8 mouse cellular contexts compared by ENCODE assay signal in the genomic region with DNA sequence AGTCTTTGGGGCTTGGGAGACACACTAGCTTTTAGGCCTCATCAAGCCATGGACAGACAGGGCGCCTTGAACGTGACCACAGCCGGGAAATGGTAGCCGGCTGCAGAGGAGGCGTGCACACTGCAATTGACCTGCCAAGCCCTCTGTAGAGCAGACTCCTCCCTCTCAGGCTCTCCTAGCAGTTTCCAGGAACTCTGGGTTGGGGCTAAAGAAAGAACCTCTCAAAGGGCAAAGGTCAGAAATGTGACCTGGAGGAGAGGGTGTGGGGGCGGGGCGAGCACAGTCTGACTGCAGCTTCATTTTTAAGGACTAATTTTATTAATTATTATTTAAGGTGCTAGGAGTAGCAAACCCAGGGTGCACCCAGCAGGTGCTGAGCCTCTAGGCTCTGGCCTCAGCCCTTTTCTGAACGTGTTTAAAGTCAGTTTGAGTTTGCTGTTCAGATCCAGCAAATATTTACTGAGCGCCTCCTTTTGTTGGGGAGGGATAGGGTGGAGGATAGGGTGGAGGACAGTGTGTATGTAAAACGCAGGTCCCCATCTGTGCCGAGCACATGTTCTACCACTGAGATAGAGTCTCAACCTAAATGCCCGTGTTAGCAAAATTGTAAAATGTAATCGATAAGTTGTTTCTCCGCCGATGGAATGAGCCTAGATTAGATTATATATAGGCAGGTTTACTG. TPM values are rescaled to one million over a fixed set of nuclear protein-coding genes. Genes with fewer than 3 reads are reported as not detected.
DNase-seq lines count a peak whose midpoint lies in the region; ATAC-seq and TF ChIP-seq lines count a peak whose summit lies in the region.

No protein-coding gene starts in this region.

- no peak for TF ChIP-seq CTCF in heart, adult 2 months (IDR thresholded peaks at IDR 0.05)
- TF ChIP-seq CTCF in liver, postnatal 0 days (IDR thresholded peaks at IDR 0.05; ENCODE audit: low read depth): no peak

- H3K9me3 ChIP-seq in heart, embryonic 12.5 days (replicated peaks): no peaks in the 10 kb centered on the region; the same call in 1 of the 2 replicates
- H3K9me3 ChIP-seq in liver, postnatal 0 days (ENCODE audit: low read length): no peaks in the 10 kb centered on the region

- H3K79me2 ChIP-seq in heart, adult 2 months (replicated peaks; ENCODE audit: control insufficient read depth, insufficient read depth, low read length): no peaks in the 10 kb centered on the region

- H3K27me3 ChIP-seq in heart, embryonic 12.5 days (replicated peaks): no peaks in the 10 kb centered on the region
- no peaks in the 10 kb centered on the region for H3K27me3 ChIP-seq in heart, adult 2 months (ENCODE audit: control insufficient read depth, insufficient read depth, low read length)
- H3K27me3 ChIP-seq in liver, postnatal 0 days (ENCODE audit: insufficient read depth, low read length): no peaks in the 10 kb centered on the region

- no peak for TF ChIP-seq POLR2A in heart, adult 2 months (IDR thresholded peaks at IDR 0.05; ENCODE audit: insufficient read depth, low read depth, low read length)

- H3K4me3 ChIP-seq in heart, embryonic 12.5 days: no peak overlapping the region
- no peak overlapping the region for H3K4me3 ChIP-seq in heart, adult 2 months
- no peak overlapping the region for H3K4me3 ChIP-seq in liver, postnatal 0 days (ENCODE audit: low read depth, low read length)

- DNase-seq in heart, adult 2 months: no peak
- peak; percentile 11 for DNase-seq in c-Kit-negative CD71-positive TER-119-positive erythroid progenitor cells, embryonic 14.5 days (ENCODE audit: low read depth, low spot score)
- peak; percentile 91 for DNase-seq in kidney, adult 9 months
- DNase-seq in liver, postnatal 0 days: peak; percentile 56
- DNase-seq in cerebellum, adult 11 months: no peak
- DNase-seq in thymus, postnatal 14 days: no peak
- DNase-seq in frontal cortex, adult 2 months (ENCODE audit: extremely low spot score in 1 of 2, low spot score in 1 of 2): no peak

- WGBS in heart, embryonic 12.5 days: 41% methylated on average over 15 of the region's 15 CpGs
- WGBS in heart, adult 2 months: 61% methylated on average over 15 of the region's 15 CpGs
- 50% methylated on average over 15 of the region's 15 CpGs for WGBS in liver, postnatal 0 days (ENCODE audit: insufficient replicate concordance)

- no peak overlapping the region for H3K27ac ChIP-seq in heart, embryonic 12.5 days (ENCODE audit: poor library complexity, severe bottlenecking)
- H3K27ac ChIP-seq in heart, adult 2 months: no peak overlapping the region
- H3K27ac ChIP-seq in liver, postnatal 0 days (ENCODE audit: low read depth): peak overlapping the region; percentile 71

- ATAC-seq in heart, embryonic 12.5 days (ENCODE audit: insufficient number of reproducible peaks, low FRiP score): peak; percentile 81; the same call in 1 of the 2 replicates
- peak; percentile 73 for ATAC-seq in liver, postnatal 0 days

- peaks cover 16% of the 10 kb centered on the region for H3K4me1 ChIP-seq in heart, embryonic 12.5 days (replicated peaks)
- no peaks in the 10 kb centered on the region for H3K4me1 ChIP-seq in heart, adult 2 months (ENCODE audit: control insufficient read depth, insufficient read depth, low read length)
- H3K4me1 ChIP-seq in liver, postnatal 0 days (ENCODE audit: insufficient read depth): peaks cover 5% of the 10 kb centered on the region

- H3K9ac ChIP-seq in heart, embryonic 12.5 days: no peak overlapping the region
- H3K9ac ChIP-seq in heart, adult 2 months (ENCODE audit: low read depth, low read length): no peak overlapping the region
- no peak overlapping the region for H3K9ac ChIP-seq in liver, postnatal 0 days (replicated peaks)

- intact Hi-C loops in heart, adult 2 months (cut with DNase I): no loop called here

- no peak for TF ChIP-seq EP300 in heart, adult 2 months (IDR thresholded peaks at IDR 0.05; ENCODE audit: insufficient read depth, low read depth, low read length)
- 0 out of 2 replicates have a peak, but pooled peaks have one; percentile 29 for TF ChIP-seq EP300 in liver, postnatal 0 days (IDR thresholded peaks at IDR 0.05; ENCODE audit: low read depth)

- no peaks in the 10 kb centered on the region for H3K36me3 ChIP-seq in heart, embryonic 12.5 days
- no peaks in the 10 kb centered on the region for H3K36me3 ChIP-seq in heart, adult 2 months (ENCODE audit: control insufficient read depth, insufficient read depth, low read length)
- H3K36me3 ChIP-seq in liver, postnatal 0 days (replicated peaks; ENCODE audit: insufficient read depth, low read length): no peaks in the 10 kb centered on the region

- no peak overlapping the region for H3K4me2 ChIP-seq in heart, embryonic 12.5 days
- peak overlapping the region; percentile 34 for H3K4me2 ChIP-seq in liver, postnatal 0 days (ENCODE audit: low read depth, low read length)

RNA-seq across cellular contexts. Expression of a gene that starts 26.5 kb away (rescaled TPM):
- 198 and 206 TPM in 2 replicates for polyA plus RNA-seq in heart, embryonic 12.5 days (2016; fragmentation: Nextera tagmentation; extraction: Ambion mirVana)
- 100 to 1,000 TPM; 124 to 127 TPM for total RNA-seq in heart, adult 2 months (2021)
- 35.3 and 81.5 TPM in 2 replicates for polyA plus RNA-seq in heart, adult 2 months (2012; rRNA removed)
- polyA plus RNA-seq in liver, postnatal 0 days (2015; fragmentation: Nextera tagmentation; extraction: Ambion mirVana): 66.7 and 70.7 TPM in 2 replicates
- polyA plus RNA-seq in frontal cortex, adult 2 months (2012; rRNA removed): 117 and 123 TPM in 2 replicates

RNA-seq across cellular contexts. Expression of a gene that starts 52.2 kb away (rescaled TPM):
- polyA plus RNA-seq in heart, embryonic 12.5 days (2016; fragmentation: Nextera tagmentation; extraction: Ambion mirVana): 0.33 and 0.45 TPM in 2 replicates
- not detected for total RNA-seq in heart, adult 2 months (2021)
- polyA plus RNA-seq in heart, adult 2 months (2012; rRNA removed): 0.61 TPM in 1 of 2 replicates, not detected in the other
- 0.18 and 0.21 TPM in 2 replicates for polyA plus RNA-seq in liver, postnatal 0 days (2015; fragmentation: Nextera tagmentation; extraction: Ambion mirVana)
- polyA plus RNA-seq in frontal cortex, adult 2 months (2012; rRNA removed): 0.30 and 0.38 TPM in 2 replicates

Comparison
In these comparisons a context has a peak if more than half of its experiments do, and no peak if none do; other contexts are left out.
1. DNase-seq: peak in c-Kit-negative CD71-positive TER-119-positive erythroid progenitor cells, embryonic 14.5 days (single experiment), kidney, adult 9 months (single experiment) and liver, postnatal 0 days (single experiment); none in heart, adult 2 months (0 of 2), cerebellum, adult 11 months (single experiment), thymus, postnatal 14 days (single experiment) and frontal cortex, adult 2 months (0 of 2).